ENCODE assay signal across 30 mouse cellular contexts in genomic region chr10:70309416-70309815, GRCm38 (mm10).
"Had no signal": no experiment of that assay in that cellular context is flagged by ENCODE, and none has a peak within 500 bp of the region (broad histone marks: within the 10 kb centered on the region; RNA-seq: fewer than 3 reads in every experiment).

No protein-coding gene starts in this region.

- H3K9ac ChIP-seq: heart, embryonic 12.5 days; heart, embryonic 13.5 days; heart, embryonic 15.5 days; hindbrain, embryonic 12.5 days; hindbrain, embryonic 13.5 days; hindbrain, embryonic 14.5 days; hindbrain, embryonic 15.5 days; intestine, embryonic 15.5 days had no signal

- H3K9me3 ChIP-seq: heart, embryonic 10.5 days; heart, embryonic 15.5 days; hindbrain, embryonic 10.5 days; hindbrain, embryonic 12.5 days; hindbrain, embryonic 13.5 days; hindbrain, embryonic 15.5 days; intestine, embryonic 15.5 days had no signal

- H3K27me3 ChIP-seq: heart, embryonic 12.5 days; heart, embryonic 13.5 days; heart, embryonic 15.5 days; hindbrain, embryonic 12.5 days; hindbrain, embryonic 15.5 days; intestine, embryonic 15.5 days had no signal

- H3K27ac ChIP-seq: heart, adult 2 months; heart, embryonic 10.5 days; heart, embryonic 13.5 days; heart, embryonic 15.5 days; hindbrain, embryonic 10.5 days; hindbrain, embryonic 12.5 days; hindbrain, embryonic 13.5 days; hindbrain, embryonic 14.5 days; hindbrain, embryonic 15.5 days; hindbrain, postnatal 0 days; intestine, embryonic 15.5 days; kidney, postnatal 0 days; layer of hippocampus, adult 2 months; left cerebral cortex, adult 2 months had no signal

- H3K4me1 ChIP-seq: heart, embryonic 10.5 days; heart, embryonic 12.5 days; heart, embryonic 13.5 days; heart, embryonic 15.5 days; hindbrain, embryonic 10.5 days; hindbrain, embryonic 12.5 days; hindbrain, embryonic 13.5 days; hindbrain, embryonic 15.5 days; intestine, embryonic 15.5 days had no signal

- H3K4me2 ChIP-seq: heart, embryonic 11.5 days; heart, embryonic 12.5 days; heart, embryonic 13.5 days; heart, embryonic 15.5 days; hindbrain, embryonic 12.5 days; hindbrain, embryonic 13.5 days; hindbrain, embryonic 14.5 days; hindbrain, embryonic 15.5 days; intestine, embryonic 15.5 days had no signal

- ATAC-seq: hindbrain, embryonic 16.5 days; hindbrain, postnatal 0 days; inflammation-experienced regulatory T-cells, adult 6 months; intestine, embryonic 15.5 days; intestine, embryonic 16.5 days; intestine, postnatal 0 days had no signal

- DNase-seq: heart, adult 18-20 months; heart, adult 2 months; heart, postnatal 10 days; heart, postnatal 14 days; heart, postnatal 36 days; heart, postnatal 4 days; kidney, postnatal 10 days; kidney, postnatal 14 days; kidney, postnatal 4 days; layer of hippocampus, adult 9-11 months; layer of hippocampus, postnatal 36 days had no signal

- H3K4me3 ChIP-seq: heart, adult 2 months; heart, embryonic 10.5 days; heart, embryonic 12.5 days; heart, embryonic 13.5 days; heart, embryonic 15.5 days; hindbrain, embryonic 10.5 days; hindbrain, embryonic 12.5 days; hindbrain, embryonic 13.5 days; hindbrain, embryonic 15.5 days; intestine, embryonic 15.5 days; layer of hippocampus, adult 2 months; left cerebral cortex, adult 2 months had no signal

- H3K36me3 ChIP-seq: heart, embryonic 10.5 days; heart, embryonic 12.5 days; heart, embryonic 13.5 days; heart, embryonic 15.5 days; hindbrain, embryonic 10.5 days; hindbrain, embryonic 12.5 days; hindbrain, embryonic 13.5 days; hindbrain, embryonic 15.5 days; intestine, embryonic 15.5 days had no signal
